Mouse (Mus musculus) cerebellum, adult (tissue): ENCODE data around the gene Phlpp1.
A peak's percentile ranks its signal among the peaks of the same experiment; 100 is the strongest.
"Not testable (repeated sequence)": the region's sequence is repeated elsewhere in the genome, so short reads cannot be mapped to it uniquely, and the experiment has no call there.

Source experiments
- ATAC-seq: cut with Nextera tagmentation; 2 replicates; pipeline ENCODE4 v1.9.2; 2017; ENCODE audit warnings: mild to moderate bottlenecking, moderate library complexity, mixed read lengths; ENCODE audit not compliant: insufficient number of reproducible peaks, low FRiP score, low TSS enrichment

Phlpp1 gene

DNA sequence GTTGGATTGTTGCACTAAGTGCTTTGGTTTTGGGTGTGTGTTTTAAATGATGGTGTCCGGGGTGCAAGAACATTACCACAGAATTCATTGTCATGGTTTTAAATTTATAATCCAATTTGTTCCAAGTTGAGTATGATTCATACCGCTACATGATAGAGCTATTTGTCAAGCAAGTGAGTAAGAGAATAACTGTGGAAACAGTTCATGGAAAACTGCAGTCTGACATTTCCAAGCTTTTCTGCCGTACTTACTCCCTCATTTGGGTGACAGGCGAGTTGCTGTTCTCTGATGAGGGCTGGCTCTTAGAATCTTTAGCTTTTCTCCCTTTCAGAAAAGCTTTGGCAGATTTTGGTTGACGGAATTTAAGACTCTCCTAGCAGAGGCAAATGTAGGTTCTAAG lies 117.5 kb downstream of the Phlpp1 start:
- no peak for ATAC-seq

DNA sequence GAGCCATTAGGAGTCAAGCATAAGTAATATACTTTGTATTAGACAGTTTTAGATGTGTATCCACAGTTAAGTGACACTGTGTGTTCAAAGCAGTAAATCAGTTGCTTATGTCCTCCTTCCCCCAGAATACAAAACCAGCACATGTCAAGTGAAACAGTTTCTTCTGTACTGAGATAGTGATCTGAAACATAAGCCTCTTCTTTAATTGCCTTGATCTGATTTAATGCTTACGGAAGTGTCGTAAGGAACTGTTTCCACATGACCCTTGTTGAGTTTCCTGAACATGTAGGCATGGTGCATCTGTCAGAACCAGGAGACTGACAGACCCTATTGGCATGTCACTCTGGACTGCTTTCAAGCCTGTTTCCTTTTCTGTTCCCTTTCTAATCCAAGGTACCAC lies 118.0 kb downstream of the Phlpp1 start:
- ATAC-seq, result no peak

DNA sequence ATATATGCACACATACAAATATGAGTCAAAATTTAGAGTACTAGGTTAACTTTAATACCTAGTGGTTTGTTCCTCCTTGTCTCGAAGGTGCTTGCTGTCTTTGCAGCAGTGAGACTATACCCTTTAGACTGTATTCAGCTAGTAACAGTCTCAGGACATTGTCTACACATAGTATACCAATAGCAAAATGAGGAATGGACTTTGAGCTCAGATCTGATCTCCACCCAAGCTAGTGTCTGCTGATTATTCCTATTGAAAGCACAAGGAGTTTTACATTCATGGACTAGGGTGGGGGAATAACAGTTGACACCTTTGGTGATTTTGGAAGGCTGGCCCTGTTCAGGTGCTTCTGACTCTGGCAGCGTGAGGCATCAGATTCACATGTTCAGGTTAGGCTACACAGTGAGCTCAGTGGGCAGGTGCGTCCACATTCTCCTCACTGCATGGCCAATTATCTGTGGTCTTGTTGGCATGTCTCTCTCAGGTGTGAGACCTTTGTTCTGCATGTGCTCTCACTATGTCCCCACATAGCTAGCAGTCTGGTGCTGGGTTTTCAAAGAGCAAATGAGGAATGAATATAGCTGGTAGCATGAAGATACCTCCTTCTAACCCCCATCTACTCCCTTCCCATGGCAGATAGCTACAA lies 138.0 kb downstream of the Phlpp1 start:
- ATAC-seq, result no peak

DNA sequence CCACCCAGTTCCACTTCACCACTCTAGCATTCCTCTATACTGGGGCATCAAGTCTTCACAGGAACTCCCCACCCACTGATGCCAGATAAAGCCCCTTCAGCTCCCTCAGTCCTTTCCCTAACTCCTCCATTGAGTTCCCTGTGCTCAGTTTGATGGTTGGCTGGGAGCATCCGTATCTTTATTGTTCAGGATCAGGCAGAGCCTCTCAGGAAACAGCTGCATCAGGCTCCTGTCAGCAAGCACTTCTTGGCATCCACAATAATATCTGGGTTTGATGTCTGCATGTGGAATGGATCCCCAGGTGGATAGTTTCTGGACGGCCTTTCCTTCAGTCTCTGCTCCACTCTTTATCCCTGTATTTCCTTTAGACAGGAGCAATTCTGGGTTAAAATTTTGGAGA lies 138.7 kb downstream of the Phlpp1 start:
- no peak for ATAC-seq

DNA sequence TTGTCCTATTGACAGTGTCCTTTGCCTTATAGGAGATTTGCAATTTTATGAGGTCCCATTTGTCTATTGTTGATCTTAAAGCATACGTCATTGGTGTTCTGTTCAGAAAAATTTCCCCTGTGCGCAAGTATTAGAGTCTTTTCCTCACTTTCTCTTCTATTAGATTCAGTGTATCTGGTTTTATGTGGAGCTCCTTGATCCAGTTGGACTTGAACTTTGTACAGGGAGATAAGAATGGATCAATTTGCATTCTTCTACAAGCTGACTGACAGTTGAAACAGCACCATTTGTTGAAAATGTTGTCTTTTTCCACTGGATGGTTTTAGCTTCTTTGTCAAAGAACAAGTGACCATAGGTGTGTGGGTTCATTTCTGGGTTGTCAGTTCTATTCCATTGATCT lies 140.3 kb downstream of the Phlpp1 start:
- ATAC-seq, result not testable (repeated sequence)

DNA sequence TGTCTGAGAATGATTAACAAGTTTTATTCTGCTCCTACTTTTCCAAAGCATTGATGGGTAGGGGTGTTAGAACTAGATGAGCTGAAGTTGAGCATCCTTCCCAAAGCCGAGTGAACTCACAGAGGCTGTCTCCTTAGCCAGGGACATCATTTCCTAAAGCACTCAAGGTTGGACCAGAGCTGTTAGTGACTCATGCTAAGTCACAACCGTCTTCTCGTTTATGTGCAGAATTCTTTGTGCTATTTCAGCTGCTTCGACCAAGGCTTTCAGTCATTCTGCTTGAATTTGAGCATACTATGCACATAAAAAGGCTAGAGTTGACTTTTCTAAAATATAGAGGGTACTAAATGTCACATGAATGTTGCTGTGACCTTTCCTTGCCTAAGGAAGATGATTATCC lies 142.9 kb downstream of the Phlpp1 start:
- no peak for ATAC-seq

DNA sequence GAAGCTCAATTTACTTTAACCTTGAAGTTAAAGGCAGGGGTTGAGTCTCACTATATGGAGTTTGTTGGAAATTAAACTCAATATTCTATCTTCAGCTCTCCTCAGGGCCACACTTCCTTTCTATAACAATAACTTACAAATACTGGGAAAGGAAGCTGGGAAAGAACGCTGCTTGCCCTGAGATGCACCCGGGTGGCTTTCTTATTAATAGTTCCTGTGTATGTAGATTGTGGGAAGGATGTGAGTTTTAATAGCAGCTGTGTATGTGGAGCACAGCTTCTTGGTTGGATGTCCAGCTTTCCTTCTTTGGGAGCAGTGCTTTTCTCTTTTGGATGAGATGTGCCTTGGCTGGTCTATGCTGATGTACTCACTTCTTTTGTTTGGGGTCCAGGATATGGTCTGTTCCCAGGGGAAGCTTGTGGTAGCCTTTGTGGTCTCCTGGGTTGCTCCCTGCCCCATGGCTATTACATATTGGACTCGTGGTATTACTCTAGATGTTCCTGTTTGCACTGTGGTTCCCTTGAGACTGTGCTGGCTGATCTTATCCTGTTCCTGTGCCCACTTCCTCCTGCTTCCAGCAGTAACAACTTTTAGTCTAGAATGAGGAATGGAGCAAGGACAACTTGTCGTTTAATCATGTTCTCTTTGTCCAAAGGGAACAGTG lies 145.2 kb downstream of the Phlpp1 start:
- no peak for ATAC-seq

DNA sequence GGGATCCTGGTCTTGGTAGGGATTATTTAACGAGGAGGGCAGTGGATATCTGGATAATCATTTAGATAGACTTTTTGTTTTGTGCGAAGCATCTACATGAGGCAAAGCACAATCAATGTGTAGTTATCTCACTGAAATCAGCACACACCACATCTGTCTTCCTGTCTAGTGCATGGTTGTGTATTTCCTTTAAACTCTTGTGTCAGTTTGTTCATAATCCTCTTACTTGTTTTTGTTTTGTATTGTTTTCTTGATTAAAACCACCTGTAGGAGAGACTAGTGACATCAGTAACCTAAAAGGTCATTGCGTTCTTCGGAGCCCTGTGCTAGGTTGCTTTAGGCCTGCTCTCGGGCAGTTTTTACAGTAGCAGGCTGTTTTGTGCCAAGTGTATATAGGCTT lies 146.8 kb downstream of the Phlpp1 start:
- ATAC-seq, result no peak

DNA sequence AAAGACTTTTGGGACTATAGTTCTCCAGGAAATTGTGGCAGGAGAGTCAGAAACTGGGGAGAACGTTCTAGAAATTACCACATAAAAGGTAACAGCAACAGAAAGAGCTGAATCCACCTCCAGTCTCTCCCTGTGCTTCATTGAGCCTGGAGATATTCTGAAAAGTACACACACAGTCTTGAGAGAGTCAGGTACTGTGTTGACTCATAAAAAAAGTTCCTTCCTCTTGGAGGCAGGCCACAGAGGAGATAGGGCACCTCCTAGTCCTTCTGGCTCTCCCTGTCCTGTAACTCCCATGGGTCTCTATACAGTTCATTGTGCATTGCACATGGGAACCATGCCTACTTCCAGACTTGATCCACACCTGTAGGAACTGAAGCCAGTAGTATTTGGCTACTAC lies 149.0 kb downstream of the Phlpp1 start:
- ATAC-seq, result no peak

DNA sequence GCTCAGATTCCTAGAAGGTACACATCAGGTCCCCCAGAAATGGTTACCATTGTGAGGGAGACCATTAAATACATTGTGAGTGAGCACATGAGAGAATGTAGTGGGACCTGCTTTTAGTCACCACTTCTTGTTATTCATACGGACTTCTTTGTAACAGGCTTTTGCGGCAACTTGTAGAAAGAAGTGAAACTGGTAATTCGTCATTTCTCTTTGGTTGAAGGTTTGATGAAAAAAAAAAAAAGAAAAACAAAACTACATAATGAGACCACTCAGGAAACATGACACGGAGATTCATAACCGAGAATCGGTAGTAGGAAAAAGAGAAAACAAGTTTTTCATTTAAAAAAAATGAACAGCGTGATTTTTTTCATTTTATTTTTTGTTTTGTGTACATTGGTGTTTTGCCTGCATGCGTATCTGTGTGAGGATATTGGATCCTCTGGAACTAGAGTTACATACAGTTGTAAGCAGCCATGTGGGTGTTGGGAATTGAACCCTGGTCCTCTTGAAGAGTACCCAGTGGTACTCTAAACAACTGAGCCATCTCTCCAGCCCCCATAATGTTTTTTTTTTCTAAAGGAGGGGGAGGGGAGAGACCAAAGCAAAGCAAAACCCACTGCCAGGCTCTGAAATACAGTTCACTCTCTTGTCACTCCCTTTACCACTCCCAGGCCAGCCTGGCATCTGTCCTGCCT lies 150.0 kb downstream of the Phlpp1 start:
- no peak for ATAC-seq

DNA sequence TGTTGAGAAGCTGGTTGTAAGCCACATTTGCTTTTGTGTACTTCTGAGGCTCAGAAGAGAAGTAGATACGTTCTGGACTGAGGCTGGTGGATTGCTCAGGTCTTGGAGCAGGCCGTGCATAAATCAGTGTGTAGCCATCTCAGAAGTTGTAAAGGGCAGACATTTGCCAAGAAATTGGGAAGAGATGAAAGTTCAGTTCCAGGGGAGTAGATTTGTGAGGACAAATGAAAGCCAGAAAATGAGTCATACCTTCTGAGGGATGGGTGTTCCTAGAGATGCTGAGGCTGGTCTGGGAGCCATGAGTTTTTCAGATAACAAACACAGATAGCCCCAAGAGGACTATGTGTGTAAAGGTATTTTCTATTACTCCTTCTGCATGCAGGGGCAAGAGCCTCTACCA lies 155.1 kb downstream of the Phlpp1 start:
- ATAC-seq, result no peak

DNA sequence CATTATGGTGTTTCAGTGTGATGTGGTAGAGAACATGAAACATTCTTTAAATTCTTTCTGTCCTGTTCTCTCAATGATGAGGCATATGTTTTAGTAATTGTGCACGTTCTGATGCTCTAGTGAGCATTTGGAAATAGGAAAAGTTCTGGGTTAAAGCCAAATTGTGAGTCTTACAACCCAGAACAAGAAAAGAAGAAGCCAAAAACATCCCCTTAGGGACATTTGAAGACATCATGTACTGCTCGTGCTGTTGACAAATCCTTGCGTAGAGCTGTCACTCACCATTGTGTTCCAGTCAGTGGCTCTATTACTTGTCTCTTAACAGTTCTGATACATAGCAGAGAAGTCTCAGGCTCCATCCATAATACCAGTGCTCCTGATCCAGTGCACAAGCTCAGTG lies 170.5 kb downstream of the Phlpp1 start:
- ATAC-seq, result no peak

DNA sequence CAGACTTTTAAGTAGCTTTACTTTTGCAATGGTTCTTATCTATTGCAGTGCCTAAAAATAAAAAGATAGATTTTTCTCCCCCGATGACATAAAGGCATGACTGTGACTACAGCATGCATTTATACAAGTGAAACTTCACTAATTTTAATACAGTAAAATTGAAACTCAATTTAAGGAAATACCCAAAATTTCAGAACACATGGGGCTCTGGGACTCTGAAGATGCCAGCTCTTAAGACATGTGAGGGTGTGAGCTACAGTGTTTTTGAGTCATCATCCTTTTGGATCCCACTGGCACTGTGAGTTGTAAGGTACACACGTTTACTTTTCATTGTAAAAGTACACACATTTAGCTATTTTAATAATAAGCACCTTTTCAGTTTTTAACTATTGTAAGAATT lies 173.7 kb downstream of the Phlpp1 start:
- ATAC-seq, result no peak

DNA sequence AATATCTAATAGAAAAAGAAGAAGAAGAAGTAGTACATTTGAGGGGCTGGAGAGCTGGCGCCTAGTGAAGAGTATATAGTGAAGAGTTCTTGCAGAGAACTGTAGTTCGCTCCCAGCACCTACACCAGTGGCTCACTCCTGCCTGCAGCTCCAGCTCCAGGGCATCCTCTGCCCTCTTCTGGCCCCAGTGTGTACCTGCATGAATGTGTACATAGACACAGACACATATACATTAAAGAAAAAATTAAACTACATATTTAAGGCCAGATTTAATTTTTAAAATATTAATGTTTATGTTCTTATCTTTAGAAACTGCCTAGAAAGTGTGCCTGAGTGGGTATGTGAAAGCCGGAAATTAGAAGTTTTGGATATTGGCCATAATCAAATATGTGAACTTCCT lies 175.2 kb downstream of the Phlpp1 start:
- no peak for ATAC-seq

DNA sequence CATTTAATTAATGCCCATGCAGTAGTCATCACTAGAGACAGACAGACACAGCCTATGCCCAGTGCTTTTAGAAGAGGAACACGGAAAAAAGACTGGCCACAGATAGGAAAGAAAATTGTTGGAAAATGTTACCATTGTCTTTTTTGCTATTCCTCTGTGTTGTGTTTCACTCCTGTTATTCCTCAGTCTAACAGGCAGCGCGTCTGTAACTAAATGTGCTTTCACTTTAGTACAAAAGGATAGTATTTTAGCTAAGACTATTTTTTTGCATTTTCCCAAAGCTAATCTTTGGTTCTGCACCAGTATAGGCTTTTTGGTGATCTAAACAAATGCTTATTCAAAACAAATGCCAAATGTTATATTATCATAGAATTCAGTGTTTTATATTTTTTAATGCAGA lies 177.6 kb downstream of the Phlpp1 start:
- ATAC-seq, result no peak

DNA sequence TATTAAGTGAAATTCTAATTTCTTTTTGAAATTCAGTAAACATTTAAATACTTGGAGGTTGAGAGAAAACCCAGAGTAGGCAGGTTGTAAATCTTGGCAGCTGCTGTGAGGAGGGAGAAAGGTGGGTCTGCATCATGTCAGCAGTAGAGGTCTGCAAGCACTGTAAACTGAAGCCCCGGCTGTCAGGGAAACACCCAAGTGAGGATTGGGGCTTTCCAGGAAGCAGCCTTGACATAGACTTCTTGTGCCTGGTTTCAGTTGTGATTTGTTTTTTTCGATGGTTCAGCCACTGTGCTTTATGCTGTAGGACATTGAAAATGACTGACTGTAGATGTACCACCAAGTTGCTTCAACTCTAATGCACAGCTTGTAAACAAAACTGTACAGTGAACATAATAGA lies 180.0 kb downstream of the Phlpp1 start:
- no peak for ATAC-seq

DNA sequence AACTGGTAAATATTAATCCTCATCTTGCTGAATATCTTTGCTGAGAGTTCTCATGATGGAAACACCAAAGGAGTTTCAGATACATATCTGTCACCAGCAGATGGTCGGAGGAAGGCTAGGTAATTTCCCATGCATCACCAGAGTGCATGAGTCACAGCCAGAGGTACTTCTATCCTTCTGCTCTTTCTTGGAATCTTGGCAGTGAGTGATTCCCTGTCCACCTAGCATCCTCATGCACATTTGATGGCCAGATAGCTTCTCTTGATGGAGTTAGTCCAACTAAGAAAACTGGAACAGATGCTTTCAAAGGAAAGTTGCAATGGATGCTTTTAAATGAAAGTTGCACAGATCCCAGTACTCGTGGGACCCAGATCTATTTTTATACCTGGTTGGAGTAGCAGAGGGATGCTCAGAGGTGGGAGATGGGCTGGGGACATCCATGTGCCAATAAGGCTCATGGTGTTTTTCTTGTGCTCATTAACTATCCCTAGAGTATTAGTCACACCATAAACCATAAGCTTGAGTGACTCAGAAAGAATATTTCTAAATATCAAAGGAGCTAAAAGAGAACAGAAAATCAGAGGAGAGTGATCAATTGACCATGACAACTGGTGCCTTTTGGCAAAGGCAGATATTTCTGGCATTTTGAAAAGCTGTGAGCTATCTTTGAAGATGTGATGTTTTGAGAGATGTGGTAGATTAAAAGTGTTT lies 181.4 kb downstream of the Phlpp1 start:
- ATAC-seq, result peak; percentile 70

DNA sequence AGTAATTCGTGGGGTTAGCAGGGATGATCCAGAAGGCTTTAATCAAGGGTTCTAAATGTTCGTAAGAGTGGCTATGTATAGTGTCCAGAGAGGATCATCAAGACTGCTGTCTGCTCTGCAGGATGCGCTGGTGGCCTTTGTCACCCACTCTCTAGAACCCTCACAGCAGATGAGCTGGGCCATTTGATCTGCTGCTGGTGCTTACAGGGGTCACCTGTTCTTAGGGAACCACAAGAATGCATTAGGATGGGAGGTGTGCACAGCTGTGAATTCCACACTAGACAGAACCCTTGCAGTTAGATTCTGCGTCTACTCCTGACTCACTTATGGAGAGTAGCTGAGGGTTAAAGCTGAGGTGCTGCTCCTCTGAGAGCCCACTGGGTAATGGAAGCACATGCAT lies 182.4 kb downstream of the Phlpp1 start:
- ATAC-seq, result no peak

DNA sequence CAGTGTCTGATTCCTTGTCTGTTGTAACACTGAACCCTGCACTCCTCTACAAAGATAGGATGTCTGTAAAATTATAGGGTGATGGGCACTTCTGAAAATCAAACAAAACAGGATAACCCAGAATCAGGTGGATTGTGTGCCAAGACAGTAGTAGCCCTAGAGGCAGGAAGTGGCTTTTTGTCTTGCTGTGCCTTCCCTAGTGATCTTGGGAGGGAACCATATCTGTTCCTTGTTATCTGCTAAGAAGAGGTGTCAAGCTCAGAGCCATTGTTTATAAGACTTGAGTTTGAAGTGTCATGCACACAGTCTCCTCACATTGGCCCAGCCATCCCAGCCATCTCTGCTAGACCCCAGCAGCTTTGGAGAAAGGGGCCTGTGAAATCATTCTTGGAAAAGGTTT lies 187.9 kb downstream of the Phlpp1 start:
- ATAC-seq, result no peak

DNA sequence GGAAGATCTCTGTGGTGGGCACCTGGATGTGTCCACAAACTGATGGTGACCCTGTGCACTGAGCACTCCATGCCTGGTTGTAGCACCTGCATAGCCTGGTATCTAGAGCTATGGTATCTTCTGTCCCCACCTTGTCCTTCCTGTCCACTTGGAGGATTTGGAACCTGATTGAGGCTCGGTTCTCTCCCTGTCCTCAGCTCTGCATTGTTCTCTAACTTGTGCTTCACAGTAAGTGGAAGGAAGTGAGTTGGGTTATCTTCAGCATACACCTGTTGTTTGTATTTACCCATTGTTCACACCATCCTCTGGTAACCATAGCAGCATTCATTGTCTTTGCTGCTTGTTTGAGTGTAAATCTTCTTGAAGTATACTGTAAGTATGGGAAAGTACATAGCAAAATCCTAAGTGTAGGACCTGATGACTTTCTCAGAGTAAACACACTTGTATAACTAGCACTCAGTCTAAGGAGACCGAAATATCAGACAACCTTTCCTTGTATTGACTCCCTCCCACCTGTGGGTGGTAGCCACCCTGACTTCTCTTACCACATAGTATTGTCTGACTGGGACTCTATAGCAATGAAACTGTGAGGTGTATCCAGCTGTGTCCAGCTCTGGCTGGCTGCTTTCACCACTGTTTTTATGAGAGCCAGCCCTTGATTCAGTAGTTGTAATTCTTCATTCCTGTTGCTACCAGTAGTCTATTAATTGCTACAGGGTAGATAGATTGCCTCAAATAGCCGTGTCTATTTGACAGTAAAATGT lies 191.5 kb downstream of the Phlpp1 start:
- no peak for ATAC-seq

DNA sequence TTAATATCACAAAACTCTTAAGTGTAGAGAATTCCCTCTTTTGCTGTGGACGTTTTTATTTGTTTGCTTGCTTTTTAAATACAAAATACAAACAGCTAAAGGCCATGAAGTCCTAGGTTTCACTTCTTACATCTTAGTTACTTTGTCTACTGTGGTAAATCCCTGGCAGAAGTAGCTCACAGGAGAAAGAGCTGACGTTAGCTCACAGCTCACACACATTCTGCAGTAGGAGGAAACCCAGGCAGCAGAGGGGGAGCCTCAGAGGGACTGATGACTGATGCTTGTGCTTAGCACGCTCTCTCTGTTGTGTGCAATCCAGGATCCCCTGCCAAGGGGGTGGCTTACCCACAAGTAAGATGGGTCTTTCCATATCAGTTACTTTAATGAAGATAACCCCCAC lies 197.8 kb downstream of the Phlpp1 start:
- no peak; the same call in 1 of the 2 replicates for ATAC-seq
